Mouse (Mus musculus): Measurements from ENCODE around the gene Trappc1. TPM values are rescaled to one million over a fixed set of nuclear protein-coding genes. Genes with fewer than 3 reads are reported as not detected.

Trappc1 gene
- polyA plus RNA-seq, 2 experiments from 2014 or later: 92.9 to 99.3 TPM

DNA sequence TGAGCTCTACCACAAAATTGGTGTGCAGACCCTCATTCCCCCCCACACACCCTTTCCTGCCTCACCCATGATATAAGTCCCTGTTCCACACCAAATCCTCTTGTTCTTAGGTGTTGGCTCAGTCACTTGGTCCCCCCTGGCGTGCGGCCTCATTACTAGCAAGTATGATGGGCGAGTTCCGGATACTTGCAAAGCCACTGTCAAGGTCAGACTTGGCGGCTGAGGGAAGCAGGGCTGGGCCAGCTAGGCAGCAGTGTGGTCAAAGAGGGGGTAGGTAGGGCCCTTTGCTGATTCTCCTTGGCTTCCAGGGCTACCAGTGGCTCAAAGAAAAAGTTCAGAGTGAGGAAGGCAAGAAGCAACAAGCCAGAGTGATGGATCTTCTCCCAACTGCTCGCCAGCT lies 7.4 kb downstream of the Trappc1 start:
- ATAC-seq: no peak

GRCm38 (mm10) chr11:69331929-69332405 lies 8.2 kb downstream of the Trappc1 start:
- ATAC-seq: peak; percentile 94

GRCm38 (mm10) chr11:69332713-69333253 lies 9.0 kb downstream of the Trappc1 start:
- ATAC-seq: no peak

GRCm38 (mm10) chr11:69333922-69334321 lies 10.1 kb downstream of the Trappc1 start:
- ATAC-seq: no peak

GRCm38 (mm10) chr11:69334796-69335195 lies 11.0 kb downstream of the Trappc1 start:
- no peak for ATAC-seq

GRCm38 (mm10) chr11:69340161-69341131 lies 16.7 kb downstream of the Trappc1 start, which contains the start of gene Rnf227:
TSS of gene Rnf227 (plus strand) at chr11:69340461.
- peak; percentile 81 for ATAC-seq

GRCm38 (mm10) chr11:69346441-69346840 lies 22.7 kb downstream of the Trappc1 start:
- ATAC-seq: no peak

DNA sequence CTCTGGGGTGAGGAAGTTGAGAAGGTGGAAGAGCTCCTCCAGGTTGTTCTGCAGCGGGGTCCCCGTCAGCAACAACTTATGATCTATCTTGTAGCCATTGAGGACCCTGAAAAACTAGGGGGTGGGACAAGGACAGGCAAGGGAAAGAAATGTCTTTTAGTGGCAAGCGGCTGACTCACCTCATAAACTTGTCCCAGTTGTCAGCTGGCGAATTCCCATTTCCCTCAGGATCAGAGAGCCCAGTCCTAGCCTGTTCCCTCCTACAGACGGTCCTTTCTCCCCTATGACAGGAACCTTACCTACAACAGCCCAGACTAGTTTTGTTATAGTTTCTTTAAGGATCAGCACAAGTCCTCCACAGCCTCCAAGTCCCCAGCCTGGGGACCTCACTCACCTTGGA lies 32.8 kb downstream of the Trappc1 start:
- ATAC-seq: no peak

DNA sequence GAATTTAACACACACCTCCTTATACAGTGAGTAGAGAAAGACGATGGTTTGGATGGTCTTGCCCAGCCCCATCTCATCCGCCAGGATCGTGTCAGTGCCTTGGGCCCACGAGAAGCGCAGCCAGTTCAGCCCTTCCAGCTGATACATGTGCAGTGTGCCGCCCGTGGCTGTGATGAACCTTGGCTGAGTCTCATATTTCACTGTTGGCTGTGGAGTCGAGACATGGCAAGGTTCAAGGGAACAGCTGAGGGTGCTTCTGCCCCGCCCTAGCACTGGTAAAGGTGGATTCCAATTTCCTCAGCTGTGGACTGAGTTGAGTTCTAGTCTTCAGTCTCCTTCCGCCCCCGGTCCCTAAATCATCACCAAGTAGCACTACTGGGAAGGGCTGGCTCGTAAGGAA lies 33.9 kb downstream of the Trappc1 start:
- ATAC-seq: no peak

- ATAC-seq: no peak
Observed at GRCm38 (mm10) chr11:69362021-69362420, 38.2 kb downstream of the Trappc1 start.

GRCm38 (mm10) chr11:69362479-69362878 lies 38.7 kb downstream of the Trappc1 start:
- ATAC-seq: no peak

- no peak for ATAC-seq
Observed at GRCm38 (mm10) chr11:69364376-69364775, 40.6 kb downstream of the Trappc1 start.

GRCm38 (mm10) chr11:69364910-69365309 lies 41.1 kb downstream of the Trappc1 start:
- ATAC-seq: no peak

DNA sequence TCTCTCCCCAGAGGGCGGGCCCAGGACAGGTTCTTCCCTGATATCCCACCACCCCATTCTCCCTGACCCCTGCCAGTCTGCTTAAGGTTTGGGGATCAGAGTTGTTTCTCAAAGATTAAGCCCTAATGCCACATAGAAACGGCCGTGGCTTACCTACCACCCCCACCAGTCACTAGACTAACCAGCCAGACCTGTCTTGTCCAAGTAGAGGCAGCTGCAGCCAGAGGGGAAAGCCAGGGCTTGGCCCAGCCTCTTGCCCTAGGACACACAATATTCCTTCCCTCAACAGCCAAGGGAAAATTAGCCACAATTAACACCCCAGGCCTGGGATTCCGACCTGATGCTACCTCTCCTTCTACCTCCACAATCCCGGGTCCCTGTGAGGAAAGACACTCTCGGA lies 41.9 kb downstream of the Trappc1 start:
- no peak for ATAC-seq

- peak; percentile 84 for ATAC-seq
Observed at GRCm38 (mm10) chr11:69366157-69366854, 42.5 kb downstream of the Trappc1 start.

DNA sequence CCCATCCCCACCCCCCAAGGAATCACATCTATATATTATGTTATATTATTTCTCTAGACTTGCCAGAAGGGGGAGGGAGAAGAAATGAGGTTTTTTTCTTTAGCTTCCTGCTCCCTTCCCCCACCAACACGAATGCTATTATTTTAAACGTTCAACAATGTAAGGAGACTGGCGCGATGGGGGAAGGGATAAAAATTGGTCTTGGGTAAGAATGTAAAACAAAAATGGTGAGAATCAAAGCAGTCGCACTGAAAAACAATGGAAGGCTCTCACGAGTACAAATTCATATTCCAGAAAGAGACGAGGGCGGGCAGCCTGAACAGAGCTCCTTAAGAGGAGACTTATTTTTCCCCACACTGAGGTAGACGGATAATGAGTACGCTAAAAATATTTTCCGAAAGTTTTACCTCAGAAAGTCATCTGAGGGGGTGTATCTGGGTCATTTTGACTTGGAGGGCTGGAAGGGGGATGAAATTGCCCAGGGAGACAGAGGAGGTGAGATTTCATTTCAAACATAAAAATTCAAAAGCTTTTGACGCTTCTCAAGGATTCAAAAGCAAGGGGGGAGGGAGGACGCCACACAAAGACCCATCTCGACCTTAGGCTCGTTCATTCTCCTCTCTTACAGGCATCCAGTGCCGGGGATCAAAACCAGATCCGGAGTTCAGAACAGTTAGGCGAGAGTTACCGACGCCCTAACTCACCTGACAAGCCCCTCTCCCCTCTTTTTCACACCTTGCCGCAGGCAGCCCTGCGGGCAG lies 43.3 kb downstream of the Trappc1 start:
- peak; percentile 0 for ATAC-seq

DNA sequence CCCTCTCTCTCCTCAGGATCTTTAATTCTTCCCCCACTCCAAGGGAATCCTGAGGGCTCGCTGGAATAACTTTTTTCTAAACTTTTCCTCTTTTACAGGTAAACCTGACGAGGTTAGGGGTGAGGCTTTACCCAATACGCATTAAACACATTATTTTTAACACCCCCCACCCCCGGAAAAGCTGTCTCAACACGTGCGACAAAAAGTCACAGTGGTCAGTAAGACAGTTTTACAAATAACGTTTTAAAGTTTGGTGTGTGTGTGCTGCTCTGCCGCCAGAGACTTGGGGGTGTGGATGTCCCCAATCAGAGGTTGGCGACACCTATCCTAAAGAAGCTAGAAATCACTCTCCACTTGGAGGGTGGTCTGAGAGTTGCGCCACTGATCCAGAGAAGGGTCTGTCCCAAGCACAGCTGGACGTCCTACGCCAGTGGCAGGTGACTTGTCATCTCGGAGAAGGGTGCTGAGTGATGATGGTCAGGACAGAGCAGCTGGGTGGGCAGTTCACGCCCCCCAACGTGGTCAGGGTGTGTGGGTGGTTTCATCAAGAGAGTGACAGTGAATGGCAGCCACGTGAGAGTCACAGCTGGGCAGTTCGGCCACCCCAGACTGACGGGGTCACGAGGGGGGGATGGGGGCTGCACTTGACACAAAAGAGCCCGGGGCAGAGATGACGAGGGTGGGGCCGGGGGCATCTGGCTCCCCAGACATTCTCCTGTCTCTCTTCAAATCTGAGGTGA lies 44.0 kb downstream of the Trappc1 start:
- ATAC-seq: no peak

- ATAC-seq: no peak
Observed at GRCm38 (mm10) chr11:69368356-69369214, 44.8 kb downstream of the Trappc1 start.

DNA sequence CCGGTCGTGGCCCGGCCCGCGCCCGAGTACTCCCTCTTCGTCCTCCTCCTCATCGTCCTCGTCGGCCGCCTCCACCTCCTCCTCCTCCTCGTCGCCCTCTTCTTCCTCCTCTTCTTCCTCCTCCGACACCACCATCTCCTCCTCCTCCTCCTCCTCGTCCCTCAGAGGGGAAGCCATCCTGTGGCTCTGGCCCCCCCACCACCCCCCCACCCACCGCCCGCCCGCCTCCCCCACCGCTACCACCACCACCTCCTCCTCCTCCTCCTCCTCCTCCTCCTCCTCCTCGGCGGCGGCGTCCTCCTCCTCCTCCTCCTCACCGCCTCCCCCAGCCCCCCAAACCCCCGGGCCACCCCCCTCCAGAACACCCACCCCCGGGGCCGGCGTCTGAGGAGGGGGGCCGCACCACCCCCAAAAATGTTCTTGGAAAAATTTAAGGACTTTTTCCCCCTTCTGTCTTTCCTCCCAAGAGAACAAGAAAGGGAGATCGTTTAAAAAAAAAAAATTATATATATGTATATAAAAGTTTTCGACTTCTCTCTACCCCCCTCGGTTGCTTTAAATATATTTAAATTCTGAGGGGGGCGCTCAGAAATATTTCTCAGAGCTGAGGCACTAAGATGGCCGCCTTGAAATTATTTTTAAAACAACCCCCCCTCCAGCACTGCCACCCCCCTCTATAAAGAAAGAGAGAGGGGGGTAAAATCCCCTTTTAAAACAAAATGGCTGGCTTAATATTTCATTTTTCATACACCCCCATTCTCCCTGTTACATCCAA lies 45.6 kb downstream of the Trappc1 start, which contains the start of gene Chd3:
Gene Chd3, minus strand, starts transcription at position 192 of the 775 bp plus-strand sequence.
- no peak for ATAC-seq
